Mouse (Mus musculus): Measurements from ENCODE around the gene Ms4a15.

GRCm38 (mm10) chr19:10972660-10973059, 20.4 kb downstream of the Ms4a15 start:
- TF ChIP-seq CTCF (IDR thresholded peaks at IDR 0.05; ENCODE audit: borderline replicate concordance, insufficient read depth, low read length) (no peak), POLR2A (IDR thresholded peaks at IDR 0.05; ENCODE audit: low read depth, low read length) (no peak)

Data from embryonic fibroblast, embryonic 13.5 days (primary cell).